Comparison of ENCODE assay signal across 8 mouse cellular contexts in the genomic region with DNA sequence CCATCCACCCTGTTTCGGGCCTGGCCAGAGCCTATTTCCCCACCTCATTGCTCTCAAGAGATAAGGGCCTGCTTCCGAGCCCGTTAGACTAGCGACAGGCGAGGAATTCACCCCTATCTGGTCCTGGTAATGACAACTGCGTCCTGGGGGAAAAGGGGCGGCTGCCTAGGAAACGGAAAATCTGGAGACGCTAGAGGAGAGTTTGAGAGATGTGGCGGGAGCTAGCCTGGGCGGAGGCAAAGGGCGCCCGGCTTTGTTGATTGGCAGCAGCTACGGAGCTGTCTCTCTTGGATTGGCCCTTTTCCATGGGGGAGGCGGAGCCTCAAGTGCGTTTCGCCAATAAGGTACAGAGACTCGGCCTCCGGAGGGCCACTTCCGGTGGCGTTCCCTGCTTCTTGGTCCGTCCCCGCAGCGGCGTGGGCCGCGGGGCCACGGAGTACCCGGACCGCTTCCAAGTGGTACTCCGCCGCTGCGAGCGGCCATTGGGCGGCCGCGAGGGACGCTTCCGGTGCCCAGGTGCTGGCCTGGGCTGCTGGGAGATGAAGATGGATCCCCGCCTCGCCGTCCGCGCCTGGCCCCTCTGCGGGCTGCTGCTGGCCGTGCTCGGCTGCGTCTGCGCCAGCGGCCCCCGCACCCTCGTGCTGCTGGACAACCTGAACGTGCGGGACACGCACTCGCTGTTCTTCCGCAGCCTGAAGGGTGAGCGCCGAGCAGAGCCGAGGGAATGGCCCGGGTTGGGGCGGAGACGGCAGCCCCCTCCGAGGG. TPM values are rescaled to one million over a fixed set of nuclear protein-coding genes. Genes with fewer than 3 reads are reported as not detected.
DNase-seq lines count a peak whose midpoint lies in the region; ATAC-seq and TF ChIP-seq lines count a peak whose summit lies in the region.

A gene (plus strand): TSS at position 391 of the 765 bp plus-strand sequence.

- H3K27ac ChIP-seq in hindbrain, embryonic 13.5 days, result peak within 1 kb of the TSS; percentile 91

- under 1% methylated on average over 64 of the region's 64 CpGs for WGBS in hindbrain, embryonic 13.5 days

- H3K36me3 ChIP-seq in hindbrain, embryonic 13.5 days, result peaks cover 31% of the 10 kb centered on the region

- ATAC-seq in Patski, result peak; percentile 89
- ATAC-seq in hindbrain, embryonic 13.5 days (ENCODE audit: low FRiP score), result peak; percentile 98

- no peaks in the 10 kb centered on the region for H3K27me3 ChIP-seq in Patski
- no peaks in the 10 kb centered on the region for H3K27me3 ChIP-seq in hindbrain, embryonic 13.5 days

- POLR2A ChIA-PET in Patski (lab: Charles Lee), result interaction anchor here (1.1 to 1.6 kb wide), 2 partner anchors 11 to 16 kb away, joined by 3 read pairs; no protein-coding TSS in a partner anchor

- peak within 1 kb of the TSS; percentile 95 for H3K9ac ChIP-seq in hindbrain, embryonic 13.5 days

- in situ Hi-C loops in Patski (cut with MboI; ENCODE audit: low pct_unique_long_range_greater_than_20kb), result no loop called here

- H3K4me2 ChIP-seq in hindbrain, embryonic 13.5 days, result peak within 1 kb of the TSS; percentile 88

- H3K9me3 ChIP-seq in hindbrain, embryonic 13.5 days, result no peaks in the 10 kb centered on the region

- peaks cover 44% of the 10 kb centered on the region for H3K4me1 ChIP-seq in hindbrain, embryonic 13.5 days (replicated peaks)

- peak; percentile 93 for DNase-seq in Patski (ENCODE audit: low read depth, low spot score)
- DNase-seq in cerebellum, postnatal 14 days, result peak; percentile 99
- peak; percentile 98 for DNase-seq in frontal cortex, postnatal 14 days (ENCODE audit: low spot score in 2 of 2)
- peak; percentile 86 to 90 for DNase-seq in layer of hippocampus, postnatal 25 days (ENCODE audit: extremely low spot score in 1 of 2, low spot score in 1 of 2)
- DNase-seq in lung, postnatal 25 days (ENCODE audit: low spot score), result peak; percentile 99
- DNase-seq in retina, embryonic 14.5 days (ENCODE audit: low spot score), result peak; percentile 97
- DNase-seq in thymus, postnatal 4 days, result peak; percentile 93

- CTCF ChIA-PET in Patski (lab: Charles Lee), result interaction anchor here (1.4 to 4.1 kb wide), 3 partner anchors 11 to 22 kb away, joined by 3 to 23 read pairs (median 3); no protein-coding TSS in a partner anchor

- peak within 1 kb of the TSS; percentile 95 for H3K4me3 ChIP-seq in hindbrain, embryonic 13.5 days

- no peak for TF ChIP-seq CTCF in Patski (IDR thresholded peaks at IDR 0.05)

RNA-seq across cellular contexts. Expression of the gene that starts here (rescaled TPM):
- polyA plus RNA-seq in Patski (2021), result 164 TPM
- 208 and 213 TPM in 2 replicates for polyA plus RNA-seq in hindbrain, embryonic 13.5 days (2015; fragmentation: Nextera tagmentation; extraction: Ambion mirVana)
- total RNA-seq in layer of hippocampus, postnatal 25 days (2021), result 100 to 1,000 TPM in 1 of 2 experiments, 10 to 100 TPM in 1; 92.3 to 104 TPM

Comparison
In these comparisons a context has a peak if more than half of its experiments do, and no peak if none do; other contexts are left out.
1. Peak in every context shown above with its lines: DNase-seq, ATAC-seq, H3K4me3 ChIP-seq and H3K27ac ChIP-seq.